Mouse (Mus musculus): Measurements from ENCODE around the gene Defb13. TPM values are rescaled to one million over a fixed set of nuclear protein-coding genes. Genes with fewer than 3 reads are reported as not detected.
"Not testable (repeated sequence)": the region's sequence is repeated elsewhere in the genome, so short reads cannot be mapped to it uniquely, and the experiment has no call there.

Gene Defb13
- not detected in 2 replicates for polyA plus RNA-seq (2014; fragmentation: Nextera tagmentation; extraction: Ambion mirVana)

DNA sequence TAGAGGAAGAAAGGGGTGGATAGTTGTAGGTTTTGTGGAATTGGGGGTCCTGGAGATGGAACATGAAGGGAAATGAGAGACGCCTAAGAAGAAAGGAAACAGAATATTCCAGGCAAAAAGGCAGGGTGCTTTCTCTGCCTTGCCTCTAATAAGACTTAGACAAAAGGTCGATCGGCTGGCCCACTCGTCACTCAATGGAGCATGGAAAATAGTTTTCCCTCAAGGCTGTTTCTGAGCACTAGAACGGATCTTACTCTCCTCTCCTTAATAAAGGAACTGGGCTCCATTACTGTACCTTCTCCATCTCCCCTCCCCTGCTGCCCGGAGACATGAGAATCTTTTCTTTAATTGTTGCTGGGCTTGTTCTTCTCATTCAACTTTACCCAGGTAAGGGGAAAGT is at the start of gene Defb13:
Gene Defb13 (plus strand): TSS at position 301 of the 400 bp plus-strand sequence.
- Histone ChIP-seq H3K27me3 (replicated peaks; ENCODE audit: control insufficient read depth, insufficient read depth, low read length) (no peaks in the 10 kb centered on the region), H3K9me3 (ENCODE audit: control insufficient read depth, low read length) (no peaks in the 10 kb centered on the region), H3K4me3 (ENCODE audit: low read depth, low read length) (no peak within 1 kb of the TSS), H3K27ac (replicated peaks; ENCODE audit: low read depth, low read length) (no peak within 1 kb of the TSS), H3K4me1 (ENCODE audit: control insufficient read depth, insufficient read depth, low read length) (no peaks in the 10 kb centered on the region), H3K9ac (ENCODE audit: low read depth, low read length) (no peak within 1 kb of the TSS), H3K36me3 (ENCODE audit: control insufficient read depth, insufficient read depth, low read length) (no peaks in the 10 kb centered on the region), H3K4me2 (ENCODE audit: low read depth, low read length) (no peak within 1 kb of the TSS)
- ATAC-seq (ENCODE audit: low read depth) (no peak), DNase-seq (ENCODE audit: low spot score) (no peak)
- 75% methylated on average over 6 of the region's 6 CpGs for WGBS

DNA sequence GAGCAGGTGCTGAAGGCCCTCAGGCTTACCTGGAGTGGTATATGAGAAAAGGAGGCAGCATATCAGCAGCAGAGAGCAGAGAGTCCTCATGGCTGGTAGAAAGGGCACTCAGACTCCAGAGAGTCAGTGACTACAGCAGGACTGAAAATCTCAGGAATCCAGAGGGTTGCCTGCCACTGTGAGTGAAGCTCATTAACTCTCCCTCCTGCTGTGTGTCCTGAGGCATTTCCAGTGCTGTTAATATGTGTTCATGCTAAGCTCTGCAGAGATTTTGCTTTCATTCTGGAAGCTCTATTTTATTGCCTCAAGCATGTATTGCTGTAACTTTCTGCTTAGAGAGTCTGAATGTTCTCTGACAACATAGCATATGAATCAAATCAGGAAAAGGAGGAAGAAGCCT is 40.3 kb upstream of the Defb13 start, which contains the start of gene Defb11:
Gene Defb11 (minus strand): TSS at position 123 of the 400 bp plus-strand sequence.
- H3K4me1 ChIP-seq (ENCODE audit: control insufficient read depth, insufficient read depth, low read length); H3K4me3 ChIP-seq (ENCODE audit: low read depth, low read length); H3K4me2 ChIP-seq (ENCODE audit: low read depth, low read length); H3K27me3 ChIP-seq (replicated peaks; ENCODE audit: control insufficient read depth, insufficient read depth, low read length); ATAC-seq (ENCODE audit: low read depth); H3K9me3 ChIP-seq (ENCODE audit: control insufficient read depth, low read length); H3K27ac ChIP-seq (replicated peaks; ENCODE audit: low read depth, low read length); H3K36me3 ChIP-seq (ENCODE audit: control insufficient read depth, insufficient read depth, low read length); H3K9ac ChIP-seq (ENCODE audit: low read depth, low read length): not testable (repeated sequence)
- peak; percentile 20 for DNase-seq (ENCODE audit: low spot score)

DNA sequence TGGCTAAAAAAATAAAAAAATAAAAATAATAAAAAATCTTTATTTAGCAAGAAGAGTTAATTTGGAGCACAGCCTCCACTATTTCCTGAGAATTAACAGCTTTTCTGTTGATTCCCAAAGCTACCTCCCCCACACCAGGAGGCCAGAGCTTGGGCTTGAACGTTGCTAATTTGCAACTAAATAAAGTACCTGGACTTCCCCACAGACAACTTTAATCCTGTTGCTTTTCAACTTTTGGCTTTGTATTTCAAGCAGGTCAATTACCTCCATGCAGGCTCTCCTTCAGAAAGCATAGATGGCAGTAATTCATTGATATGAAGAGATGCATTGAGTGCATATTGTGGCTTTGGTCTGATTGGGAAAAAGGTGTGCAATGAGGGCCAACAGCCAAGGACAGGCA is 34.6 kb upstream of the Defb13 start:
- Histone ChIP-seq H3K9me3 (ENCODE audit: control insufficient read depth, low read length) (no peaks in the 10 kb centered on the region), H3K4me1 (ENCODE audit: control insufficient read depth, insufficient read depth, low read length) (no peaks in the 10 kb centered on the region), H3K27me3 (replicated peaks; ENCODE audit: control insufficient read depth, insufficient read depth, low read length) (no peaks in the 10 kb centered on the region), H3K36me3 (ENCODE audit: control insufficient read depth, insufficient read depth, low read length) (no peaks in the 10 kb centered on the region), H3K27ac (replicated peaks; ENCODE audit: low read depth, low read length) (no peak overlapping the region), H3K4me2 (ENCODE audit: low read depth, low read length) (no peak overlapping the region), H3K9ac (ENCODE audit: low read depth, low read length) (no peak overlapping the region), H3K4me3 (ENCODE audit: low read depth, low read length) (no peak overlapping the region)
- 8% methylated on average over 1 of the region's 1 CpGs for WGBS
- DNase-seq (ENCODE audit: low spot score) (no peak), ATAC-seq (ENCODE audit: low read depth) (no peak)

DNA sequence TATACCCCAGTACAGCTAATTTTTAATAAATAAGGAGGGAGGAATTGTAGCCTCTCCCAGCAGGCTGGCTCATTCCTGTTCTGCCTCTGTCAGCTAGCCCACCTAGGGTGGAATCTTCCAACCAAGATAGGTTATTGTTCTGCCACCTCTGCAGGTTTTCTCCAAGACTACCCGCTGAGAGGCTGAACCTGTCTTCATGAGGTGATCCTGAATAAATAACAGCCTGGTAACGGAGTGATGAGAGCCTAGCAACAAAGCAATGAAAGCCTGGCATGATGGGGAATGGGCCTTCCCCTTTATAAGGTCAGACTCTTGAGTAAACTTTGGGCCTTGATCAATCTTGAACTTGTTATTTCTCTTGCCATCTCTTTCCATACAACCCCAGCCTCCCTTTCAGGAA is 34.0 kb upstream of the Defb13 start:
- WGBS: 25% methylated on average over 2 of the region's 2 CpGs
- Histone ChIP-seq H3K27ac (replicated peaks; ENCODE audit: low read depth, low read length) (no peak overlapping the region), H3K9ac (ENCODE audit: low read depth, low read length) (no peak overlapping the region), H3K4me1 (ENCODE audit: control insufficient read depth, insufficient read depth, low read length) (no peaks in the 10 kb centered on the region), H3K4me2 (ENCODE audit: low read depth, low read length) (no peak overlapping the region), H3K4me3 (ENCODE audit: low read depth, low read length) (no peak overlapping the region), H3K36me3 (ENCODE audit: control insufficient read depth, insufficient read depth, low read length) (no peaks in the 10 kb centered on the region), H3K9me3 (ENCODE audit: control insufficient read depth, low read length) (no peaks in the 10 kb centered on the region), H3K27me3 (replicated peaks; ENCODE audit: control insufficient read depth, insufficient read depth, low read length) (no peaks in the 10 kb centered on the region)
- no peak for ATAC-seq (ENCODE audit: low read depth)
- no peak for DNase-seq (ENCODE audit: low spot score)

DNA sequence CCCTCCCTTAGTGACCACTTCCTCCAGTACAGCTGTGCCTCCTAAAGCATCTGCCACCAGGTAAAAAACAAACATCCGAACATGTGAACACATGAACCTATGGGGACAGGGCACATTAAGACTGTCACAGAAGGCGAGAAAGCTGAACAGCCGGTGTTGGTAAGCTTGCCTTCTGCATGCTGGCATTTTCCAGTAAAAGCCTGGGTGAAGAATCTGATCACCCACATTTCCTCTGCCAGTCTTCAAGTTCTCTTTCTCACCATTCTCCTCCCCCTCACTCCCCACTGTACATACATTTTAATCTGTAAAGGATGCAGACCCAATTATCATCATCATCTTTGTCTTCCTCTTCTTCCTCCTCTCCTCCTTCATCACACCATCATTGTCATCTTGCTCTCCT is 30.9 kb upstream of the Defb13 start:
- WGBS: 88% methylated on average over 3 of the region's 3 CpGs
- Histone ChIP-seq H3K27ac (replicated peaks; ENCODE audit: low read depth, low read length) (no peak overlapping the region), H3K27me3 (replicated peaks; ENCODE audit: control insufficient read depth, insufficient read depth, low read length) (no peaks in the 10 kb centered on the region), H3K4me1 (ENCODE audit: control insufficient read depth, insufficient read depth, low read length) (no peaks in the 10 kb centered on the region), H3K36me3 (ENCODE audit: control insufficient read depth, insufficient read depth, low read length) (no peaks in the 10 kb centered on the region), H3K4me3 (ENCODE audit: low read depth, low read length) (no peak overlapping the region), H3K9me3 (ENCODE audit: control insufficient read depth, low read length) (no peaks in the 10 kb centered on the region), H3K4me2 (ENCODE audit: low read depth, low read length) (no peak overlapping the region), H3K9ac (ENCODE audit: low read depth, low read length) (no peak overlapping the region)
- ATAC-seq (ENCODE audit: low read depth): no peak
- no peak for DNase-seq (ENCODE audit: low spot score)

DNA sequence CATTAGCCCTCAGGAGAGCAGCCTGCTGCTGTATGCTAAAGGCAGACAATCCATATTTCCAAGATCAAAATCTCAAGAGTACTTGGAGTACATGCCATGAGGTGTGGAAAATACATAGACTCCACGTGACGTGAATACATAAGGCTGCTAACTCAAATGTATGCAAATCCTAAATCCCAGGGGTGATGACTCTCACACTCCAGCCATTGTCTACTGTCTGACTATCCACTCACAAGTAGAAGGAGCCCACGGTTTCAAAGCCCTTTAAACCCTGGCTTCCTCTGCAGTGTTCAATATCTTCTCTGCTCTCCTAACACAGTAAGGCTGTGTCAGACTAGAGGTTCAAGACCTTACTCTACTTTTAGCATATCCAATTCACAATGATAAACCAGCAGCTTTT is 15.8 kb upstream of the Defb13 start:
- not testable (repeated sequence) for H3K4me3 ChIP-seq (ENCODE audit: low read depth, low read length); H3K4me1 ChIP-seq (ENCODE audit: control insufficient read depth, insufficient read depth, low read length); H3K27me3 ChIP-seq (replicated peaks; ENCODE audit: control insufficient read depth, insufficient read depth, low read length); H3K4me2 ChIP-seq (ENCODE audit: low read depth, low read length); H3K9me3 ChIP-seq (ENCODE audit: control insufficient read depth, low read length); H3K27ac ChIP-seq (replicated peaks; ENCODE audit: low read depth, low read length); H3K9ac ChIP-seq (ENCODE audit: low read depth, low read length); ATAC-seq (ENCODE audit: low read depth); DNase-seq (ENCODE audit: low spot score); H3K36me3 ChIP-seq (ENCODE audit: control insufficient read depth, insufficient read depth, low read length)
- 71% methylated on average over 3 of the region's 3 CpGs for WGBS

DNA sequence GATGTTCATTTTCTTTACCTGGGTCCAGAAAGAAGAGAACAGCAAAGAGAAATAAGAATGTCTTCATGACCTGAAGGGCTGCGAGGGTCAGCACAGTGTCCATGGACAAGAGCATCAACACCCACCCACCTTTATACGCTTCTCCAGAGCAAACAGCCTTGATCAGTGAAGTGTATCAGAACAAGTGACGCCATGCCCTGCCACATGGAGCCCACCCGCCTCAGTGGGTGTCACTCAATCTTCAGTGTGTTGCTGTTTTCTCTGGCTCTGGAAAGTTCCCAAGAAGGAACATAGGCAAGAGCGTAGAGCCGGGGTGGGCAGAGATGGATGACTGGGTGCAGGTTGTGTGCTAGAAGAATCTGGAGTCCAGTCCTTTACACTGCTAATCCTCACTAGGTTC is 14.0 kb upstream of the Defb13 start, which contains the start of gene Defb15:
Gene Defb15 (minus strand): TSS at position 101 of the 400 bp plus-strand sequence.
- no peaks in the 10 kb centered on the region for H3K9me3 ChIP-seq (ENCODE audit: control insufficient read depth, low read length)
- ATAC-seq (ENCODE audit: low read depth) (no peak), DNase-seq (ENCODE audit: low spot score) (no peak)
- no peaks in the 10 kb centered on the region for H3K36me3 ChIP-seq (ENCODE audit: control insufficient read depth, insufficient read depth, low read length)
- no peak within 1 kb of the TSS for H3K4me3 ChIP-seq (ENCODE audit: low read depth, low read length)
- WGBS: 86% methylated on average over 6 of the region's 6 CpGs
- no peaks in the 10 kb centered on the region for H3K27me3 ChIP-seq (replicated peaks; ENCODE audit: control insufficient read depth, insufficient read depth, low read length)
- no peak within 1 kb of the TSS for H3K4me2 ChIP-seq (ENCODE audit: low read depth, low read length)
- H3K4me1 ChIP-seq (ENCODE audit: control insufficient read depth, insufficient read depth, low read length): no peaks in the 10 kb centered on the region
- H3K9ac ChIP-seq (ENCODE audit: low read depth, low read length): no peak within 1 kb of the TSS
- H3K27ac ChIP-seq (replicated peaks; ENCODE audit: low read depth, low read length): no peak within 1 kb of the TSS

DNA sequence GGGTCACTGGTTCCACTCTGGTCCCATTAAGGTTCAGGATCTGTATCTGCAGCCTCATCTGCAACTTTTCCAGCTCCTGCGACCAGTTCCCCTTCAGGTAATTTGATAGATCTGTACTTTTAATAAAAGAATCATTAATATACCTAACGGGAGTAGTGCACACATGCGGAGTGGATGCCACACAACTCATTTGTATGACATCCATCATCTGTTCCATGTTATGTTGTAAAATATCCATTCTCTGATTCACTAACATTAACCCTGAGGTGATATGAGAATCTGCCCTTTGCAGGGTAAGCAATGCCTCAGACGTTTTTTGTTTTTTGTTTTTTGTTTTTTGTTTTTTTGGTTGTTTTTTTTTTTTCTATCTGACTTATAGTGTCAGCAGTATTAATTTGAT is 8.5 kb upstream of the Defb13 start, which contains the start of gene Defb35:
Gene Defb35 (plus strand): TSS at position 301 of the 400 bp plus-strand sequence.
- not testable (repeated sequence) for H3K4me1 ChIP-seq (ENCODE audit: control insufficient read depth, insufficient read depth, low read length); H3K4me2 ChIP-seq (ENCODE audit: low read depth, low read length); ATAC-seq (ENCODE audit: low read depth); H3K9me3 ChIP-seq (ENCODE audit: control insufficient read depth, low read length); H3K4me3 ChIP-seq (ENCODE audit: low read depth, low read length); H3K36me3 ChIP-seq (ENCODE audit: control insufficient read depth, insufficient read depth, low read length); H3K27me3 ChIP-seq (replicated peaks; ENCODE audit: control insufficient read depth, insufficient read depth, low read length); H3K9ac ChIP-seq (ENCODE audit: low read depth, low read length); DNase-seq (ENCODE audit: low spot score); H3K27ac ChIP-seq (replicated peaks; ENCODE audit: low read depth, low read length)
- WGBS: 84% methylated on average over 4 of the region's 4 CpGs

DNA sequence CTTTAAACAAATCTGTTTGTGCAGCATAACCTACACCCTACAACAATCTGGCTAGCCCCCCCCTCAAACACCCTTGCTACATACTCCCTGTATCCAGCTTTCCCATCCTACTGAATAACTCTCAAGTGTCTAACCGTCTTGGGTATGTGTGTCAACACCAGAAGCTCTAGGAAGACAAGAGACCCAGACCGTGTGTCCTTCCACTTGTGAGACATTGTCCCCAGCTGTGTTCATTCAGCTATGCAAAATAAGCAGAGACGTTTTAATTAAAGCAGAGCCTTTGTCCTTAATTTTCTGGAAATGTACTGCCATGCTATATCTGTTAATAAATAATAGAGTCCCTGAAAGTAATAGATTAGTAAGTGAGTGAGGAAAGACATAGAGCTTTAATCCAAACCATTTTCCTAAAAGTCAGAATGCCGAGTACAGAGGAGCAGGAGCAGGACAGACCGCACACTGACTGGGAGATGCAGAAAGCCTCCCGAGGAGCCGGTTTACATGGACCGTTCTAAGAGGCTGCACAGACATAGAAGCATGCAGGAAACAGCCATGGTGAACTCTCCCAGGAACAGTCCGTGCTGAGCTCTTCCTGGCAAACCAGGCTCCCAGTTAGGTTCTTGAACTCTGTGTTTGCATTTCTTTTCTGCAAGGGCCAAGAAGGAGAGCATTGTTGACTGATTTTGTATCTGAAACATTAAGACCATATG is 902 bp downstream of the Defb13 start:
- Histone ChIP-seq H3K9ac (ENCODE audit: low read depth, low read length) (no peak overlapping the region), H3K4me3 (ENCODE audit: low read depth, low read length) (no peak overlapping the region), H3K4me2 (ENCODE audit: low read depth, low read length) (no peak overlapping the region), H3K9me3 (ENCODE audit: control insufficient read depth, low read length) (no peaks in the 10 kb centered on the region), H3K27ac (replicated peaks; ENCODE audit: low read depth, low read length) (no peak overlapping the region), H3K4me1 (ENCODE audit: control insufficient read depth, insufficient read depth, low read length) (no peaks in the 10 kb centered on the region), H3K27me3 (replicated peaks; ENCODE audit: control insufficient read depth, insufficient read depth, low read length) (no peaks in the 10 kb centered on the region), H3K36me3 (ENCODE audit: control insufficient read depth, insufficient read depth, low read length) (no peaks in the 10 kb centered on the region)
- DNase-seq (ENCODE audit: low spot score) (peak; percentile 17), ATAC-seq (ENCODE audit: low read depth) (no peak)
- WGBS: 63% methylated on average over 9 of the region's 9 CpGs

Measured in embryonic facial prominence, embryonic 14.5 days (tissue).